Mouse (Mus musculus) forebrain, postnatal 0 days (tissue): ENCODE results near the gene Rtraf. TPM values are rescaled to one million over a fixed set of nuclear protein-coding genes. Genes with fewer than 3 reads are reported as not detected.

ENCODE experiments used
- ATAC-seq: fragments of 200-750 bp; cut with Nextera tagmentation; 2 replicates; pipeline ENCODE4 v1.8.0; 2017; ENCODE audit warnings: mild to moderate bottlenecking, moderate library complexity
- DNase-seq: peaks from one replicate; pipeline ENCODE4 v3.0.0-alpha.2; 2015
- H3K27ac ChIP-seq: fragments of 300-500 bp; sonication (generic); 2 replicates; pipeline ENCODE4 v1.5.1; 2014; ENCODE audit warnings: low read depth, mild to moderate bottlenecking, antibody characterized with exemption, low read length, moderate library complexity, mixed read lengths
- H3K27me3 ChIP-seq: fragments of 300-500 bp; sonication (generic); 2 replicates; pipeline ENCODE4 v1.6.1; 2014; ENCODE audit warnings: mild to moderate bottlenecking, low read length, mixed read lengths; ENCODE audit not compliant: insufficient read depth
- H3K36me3 ChIP-seq: fragments of 300-500 bp; sonication (generic); 2 replicates; pipeline ENCODE4 v1.6.1; 2014; ENCODE audit warnings: mild to moderate bottlenecking, moderate library complexity; ENCODE audit not compliant: insufficient read depth
- H3K4me1 ChIP-seq: fragments of 300-500 bp; sonication (generic); 2 replicates; pipeline ENCODE4 v1.6.1; 2014; ENCODE audit warnings: antibody characterized with exemption; ENCODE audit not compliant: insufficient read depth
- H3K4me2 ChIP-seq: fragments of 300-500 bp; sonication (generic); 2 replicates; pipeline ENCODE4 v1.6.1; 2014; ENCODE audit warnings: low read depth, mild to moderate bottlenecking, moderate library complexity
- H3K4me3 ChIP-seq: fragments of 300-500 bp; sonication (generic); 2 replicates; pipeline ENCODE4 v1.5.1; 2014; ENCODE audit warnings: low read depth, low read length, mixed read lengths
- H3K9ac ChIP-seq: fragments of 300-500 bp; sonication (generic); 2 replicates; pipeline ENCODE4 v1.6.1; 2014; ENCODE audit warnings: mild to moderate bottlenecking
- H3K9me3 ChIP-seq: fragments of 300-500 bp; sonication (generic); 2 replicates; pipeline ENCODE4 v1.6.1; 2016; ENCODE audit warnings: low read length
- CTCF ChIP-seq: sonication (generic); IDR thresholded peaks from 2 replicates; pipeline ENCODE4 v1.5.1; 2016; ENCODE audit warnings: antibody characterized with exemption, control low read depth, low read depth
- WGBS: fragments of 180-500 bp; shearing (Covaris S2); extraction: QIAGEN DNeasy Blood & Tissue Kit; methylation state at CpG from one replicate; pipeline ENCODE4 v1.1.7; 2014; 5-methylcytosine and 5-hydroxymethylcytosine counted together
- polyA plus RNA-seq: library from polyadenylated mRNA; unstranded; fragments of >200 nt; fragmentation: Nextera tagmentation; extraction: Ambion mirVana; gene quantifications from 2 replicates; pipeline ENCODE4 v1.2.1, GENCODE M21; 2015
- total RNA-seq: library from RNA; depleted of rRNA; stranded (reverse); fragments of >200 nt; gene quantifications from 2 replicates; pipeline ENCODE4 v1.2.3, GENCODE M21; 2014

Gene Rtraf
- total and polyA plus RNA-seq, 2 experiments from 2014 or later, result 95.1 to 153 TPM

GRCm38 (mm10) chr14:19800485-19800884 is 23.1 kb downstream of the Rtraf start:
- WGBS, result 45% methylated on average over 2 of the region's 2 CpGs
- no peak for DNase-seq
- Histone ChIP-seq H3K4me1 (0 out of 2 replicates have a peak, but pooled peaks cover 7% of the 10 kb centered on the region), H3K4me3 (no peak overlapping the region), H3K9ac (no peak overlapping the region), H3K27ac (no peak overlapping the region), H3K27me3 (no peaks in the 10 kb centered on the region), H3K36me3 (no peaks in the 10 kb centered on the region), H3K9me3 (no peaks in the 10 kb centered on the region), H3K4me2 (no peak overlapping the region)
- TF ChIP-seq CTCF, result no peak
- ATAC-seq, result peak; percentile 44; the same call in 1 of the 2 replicates

DNA sequence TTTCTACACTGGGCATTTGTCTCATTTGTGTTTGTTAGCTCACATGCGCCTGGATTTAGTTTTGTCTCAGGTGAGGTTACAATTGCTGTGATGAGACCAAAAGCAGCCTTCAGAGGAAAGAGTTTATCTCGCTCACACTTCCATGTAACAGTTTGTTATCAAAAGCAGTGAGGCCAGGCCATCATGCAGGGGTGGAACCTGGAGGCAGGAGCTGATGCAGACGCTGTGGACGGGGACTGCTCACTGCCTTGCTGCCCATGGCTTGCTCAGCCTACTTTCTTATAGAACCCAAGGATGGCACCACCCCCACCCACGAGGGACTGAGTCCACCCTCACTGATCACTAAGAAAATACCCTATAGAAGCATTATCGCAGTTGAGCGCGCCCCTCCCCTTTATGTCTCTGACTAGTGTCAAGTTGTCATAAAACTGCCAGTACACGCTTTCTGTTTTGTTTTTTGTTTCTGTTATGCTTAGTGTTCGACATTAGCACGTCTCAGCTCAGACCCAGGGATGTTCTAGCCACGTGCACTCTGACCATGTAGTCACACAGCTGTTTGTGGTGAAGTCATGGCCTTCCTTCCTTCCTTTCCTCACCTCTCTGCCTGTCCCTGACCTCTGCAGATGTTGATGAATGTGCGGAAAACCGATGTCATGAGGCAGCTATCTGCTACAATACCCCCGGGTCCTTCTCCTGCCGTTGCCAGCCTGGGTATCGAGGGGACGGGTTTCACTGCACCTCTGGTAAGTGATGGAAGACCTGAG is 26.9 kb downstream of the Rtraf start:
- no peak for ATAC-seq
- 89% methylated on average over 18 of the region's 18 CpGs for WGBS
- H3K9me3 ChIP-seq, result no peaks in the 10 kb centered on the region

DNA sequence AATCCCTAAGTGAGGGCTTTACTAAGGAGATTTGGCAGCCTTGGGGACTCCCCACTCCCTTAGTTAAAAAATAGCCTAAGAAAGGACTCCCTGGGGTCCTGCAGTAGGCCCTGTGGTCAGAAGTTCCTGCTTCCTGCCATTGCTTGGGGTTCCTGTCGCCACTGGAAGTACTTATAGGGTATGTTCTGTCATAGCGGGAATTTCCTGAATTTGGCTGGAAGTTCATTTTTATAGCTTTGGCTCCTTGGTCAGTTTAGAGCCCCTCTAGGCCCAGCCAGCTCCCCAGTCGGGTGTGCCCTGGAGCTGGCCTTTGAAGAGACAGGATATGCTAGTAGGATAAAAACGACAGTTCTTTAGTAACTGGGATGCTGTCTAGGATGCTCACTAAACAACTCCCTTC is 28.7 kb downstream of the Rtraf start:
- no peak for TF ChIP-seq CTCF
- H3K27me3 ChIP-seq, result no peaks in the 10 kb centered on the region
- H3K9ac ChIP-seq, result no peak overlapping the region
- ATAC-seq (no peak), DNase-seq (no peak)
- H3K4me3 ChIP-seq, result no peak overlapping the region
- no peaks in the 10 kb centered on the region for H3K4me1 ChIP-seq
- no peak overlapping the region for H3K27ac ChIP-seq
- WGBS, result 75% methylated on average over 4 of the region's 4 CpGs
- H3K36me3 ChIP-seq, result no peaks in the 10 kb centered on the region
- H3K9me3 ChIP-seq, result no peaks in the 10 kb centered on the region
- H3K4me2 ChIP-seq, result no peak overlapping the region

More for the DNA sequence above, 26.9 kb downstream of the Rtraf start:
- Histone ChIP-seq H3K27me3 (no peaks in the 10 kb centered on the region), H3K36me3 (no peaks in the 10 kb centered on the region), H3K4me3 (no peak overlapping the region), H3K27ac (no peak overlapping the region), H3K4me1 (no peaks in the 10 kb centered on the region), H3K4me2 (no peak overlapping the region), H3K9ac (no peak overlapping the region)
- no peak for TF ChIP-seq CTCF
- no peak for DNase-seq

GRCm38 (mm10) chr14:19788443-19788842 is 35.2 kb downstream of the Rtraf start:
- 88% methylated on average over 1 of the region's 1 CpGs for WGBS
- no peak for TF ChIP-seq CTCF

GRCm38 (mm10) chr14:19785797-19786588 is 37.6 kb downstream of the Rtraf start:
- WGBS, result 82% methylated on average over 9 of the region's 9 CpGs
- H3K4me2 ChIP-seq, result no peak overlapping the region
- H3K27me3 ChIP-seq, result no peaks in the 10 kb centered on the region
- H3K4me1 ChIP-seq, result no peaks in the 10 kb centered on the region
- H3K4me3 ChIP-seq, result no peak overlapping the region
- no peak overlapping the region for H3K9ac ChIP-seq
- no peak overlapping the region for H3K27ac ChIP-seq
- no peak for ATAC-seq
- no peak for TF ChIP-seq CTCF
- H3K36me3 ChIP-seq, result no peaks in the 10 kb centered on the region
- no peak for DNase-seq
- no peaks in the 10 kb centered on the region for H3K9me3 ChIP-seq

More at GRCm38 (mm10) chr14:19788443-19788842, 35.2 kb downstream of the Rtraf start:
- H3K27ac ChIP-seq, result no peak overlapping the region
- no peak for ATAC-seq
- DNase-seq, result no peak
- no peak overlapping the region for H3K9ac ChIP-seq
- no peaks in the 10 kb centered on the region for H3K9me3 ChIP-seq
- no peak overlapping the region for H3K4me2 ChIP-seq
- H3K4me3 ChIP-seq, result no peak overlapping the region
- H3K36me3 ChIP-seq, result no peaks in the 10 kb centered on the region
- H3K4me1 ChIP-seq, result no peaks in the 10 kb centered on the region
- no peaks in the 10 kb centered on the region for H3K27me3 ChIP-seq

DNA sequence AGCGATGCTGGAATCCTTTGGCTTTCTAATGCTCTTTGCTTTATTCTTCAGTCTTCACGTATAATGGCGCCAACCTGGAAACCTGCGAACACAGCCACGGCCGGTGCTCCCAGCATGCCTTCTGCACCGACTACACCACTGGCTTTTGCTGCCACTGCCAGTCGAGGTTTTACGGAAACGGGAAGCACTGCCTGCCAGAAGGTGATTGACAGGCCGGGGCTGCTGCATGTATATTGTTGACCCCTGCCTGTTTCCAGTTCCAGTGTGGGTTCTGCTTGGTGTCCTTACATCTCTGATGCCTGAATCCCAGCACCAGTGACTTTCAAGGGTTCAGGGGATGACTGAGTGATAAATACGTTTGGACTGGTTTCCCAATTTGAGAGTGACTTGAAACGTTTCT is 45.7 kb downstream of the Rtraf start:
- no peaks in the 10 kb centered on the region for H3K36me3 ChIP-seq
- no peaks in the 10 kb centered on the region for H3K9me3 ChIP-seq
- H3K9ac ChIP-seq, result no peak overlapping the region
- WGBS, result 87% methylated on average over 13 of the region's 13 CpGs
- H3K4me3 ChIP-seq, result no peak overlapping the region
- H3K4me1 ChIP-seq, result no peaks in the 10 kb centered on the region
- DNase-seq (no peak), ATAC-seq (no peak)
- H3K4me2 ChIP-seq, result no peak overlapping the region
- no peak overlapping the region for H3K27ac ChIP-seq
- no peak for TF ChIP-seq CTCF
- no peaks in the 10 kb centered on the region for H3K27me3 ChIP-seq

- ATAC-seq, result no peak
- Histone ChIP-seq H3K9me3 (no peaks in the 10 kb centered on the region), H3K4me1 (no peaks in the 10 kb centered on the region), H3K9ac (no peak overlapping the region), H3K27ac (no peak overlapping the region), H3K4me2 (no peak overlapping the region), H3K27me3 (no peaks in the 10 kb centered on the region), H3K36me3 (no peaks in the 10 kb centered on the region), H3K4me3 (no peak overlapping the region)
- TF ChIP-seq CTCF, result no peak
- no peak for DNase-seq
- 92% methylated on average over 6 of the region's 6 CpGs for WGBS
These were observed 46.3 kb downstream of the Rtraf start for GRCm38 (mm10) chr14:19777365-19777764.
